Mouse (Mus musculus) gastrocnemius, postnatal 25 days (tissue): Measurements from ENCODE around the gene Fopnl. TPM values are rescaled to one million over a fixed set of nuclear protein-coding genes. Genes with fewer than 3 reads are reported as not detected.

ENCODE experiments used
- DNase-seq: peaks from one replicate; pipeline ENCODE4 v3.0.0; 2022
- total RNA-seq, 2 experiments: library from RNA; stranded (reverse); gene quantifications; 1 replicate in 1 of 2; 2 replicates in 1 of 2; pipeline ENCODE4 v1.2.3; 2021

Gene Fopnl
- total RNA-seq, 2 experiments from 2014 or later = 61.1 to 62.4 TPM

- DNase-seq = no peak
Observed at GRCm38 (mm10) chr16:14307373-14307772, 9.8 kb downstream of the Fopnl start.

DNA sequence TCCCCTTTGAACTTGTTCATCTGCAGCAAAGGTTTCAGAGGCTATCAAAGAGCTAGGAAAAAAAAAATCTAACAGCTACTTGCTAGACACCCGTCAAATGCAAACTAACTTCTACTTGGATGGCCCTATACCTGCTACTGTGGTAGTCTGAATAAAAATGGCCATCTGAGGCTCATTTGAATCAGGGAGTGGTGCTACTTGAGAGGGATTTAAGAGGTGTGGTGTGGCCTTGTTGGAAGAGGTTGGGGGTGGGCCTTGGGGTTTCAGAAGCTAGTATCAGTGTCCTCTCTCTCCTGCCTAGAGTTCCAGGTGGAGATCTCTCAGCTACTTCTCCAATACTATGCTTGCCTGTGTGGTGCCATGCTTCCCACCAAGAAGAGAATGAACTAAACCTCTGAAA is 10.8 kb downstream of the Fopnl start:
- no peak for DNase-seq

GRCm38 (mm10) chr16:14304791-14305190 is 12.4 kb downstream of the Fopnl start:
- no peak for DNase-seq

GRCm38 (mm10) chr16:14303676-14304075 is 13.5 kb downstream of the Fopnl start:
- no peak for DNase-seq

DNA sequence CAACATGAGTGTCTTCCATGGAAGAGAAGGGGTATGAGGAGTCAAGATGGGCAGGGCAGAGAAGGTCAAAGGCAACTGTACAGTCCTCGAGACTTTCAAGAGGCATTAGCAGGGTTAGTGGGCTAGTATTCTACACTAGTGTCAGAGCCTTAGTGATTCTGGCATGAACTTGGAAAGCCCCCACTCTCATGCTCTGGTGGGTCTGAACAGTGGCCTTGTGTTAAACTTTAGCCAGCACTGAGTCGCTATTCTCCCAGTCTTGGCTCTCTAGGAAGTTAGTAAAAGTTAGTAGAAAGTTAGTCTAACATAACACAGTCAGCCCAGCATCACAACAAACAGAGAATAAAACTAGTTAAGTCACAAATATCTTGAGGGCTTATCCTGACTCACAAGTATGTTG is 14.1 kb downstream of the Fopnl start:
- DNase-seq = no peak

DNA sequence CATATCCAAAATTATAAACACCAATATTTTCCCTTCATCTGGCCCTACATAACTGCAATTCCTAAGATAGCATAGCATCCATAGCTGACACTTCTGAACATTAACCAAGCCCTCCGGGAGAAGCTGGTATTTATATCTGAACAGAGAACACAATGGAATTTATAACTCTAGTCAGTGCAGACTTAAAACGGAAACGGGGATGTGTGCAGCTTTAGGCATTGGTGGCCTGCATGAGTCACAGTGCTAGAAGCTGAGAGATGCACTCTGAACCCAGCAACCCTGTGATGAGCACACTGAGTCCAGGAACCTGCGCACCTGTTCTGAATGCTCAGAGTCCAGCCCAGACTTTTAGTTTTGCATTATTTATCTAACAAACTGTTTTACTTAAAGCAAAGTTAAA is 18.7 kb downstream of the Fopnl start:
- DNase-seq = no peak

DNA sequence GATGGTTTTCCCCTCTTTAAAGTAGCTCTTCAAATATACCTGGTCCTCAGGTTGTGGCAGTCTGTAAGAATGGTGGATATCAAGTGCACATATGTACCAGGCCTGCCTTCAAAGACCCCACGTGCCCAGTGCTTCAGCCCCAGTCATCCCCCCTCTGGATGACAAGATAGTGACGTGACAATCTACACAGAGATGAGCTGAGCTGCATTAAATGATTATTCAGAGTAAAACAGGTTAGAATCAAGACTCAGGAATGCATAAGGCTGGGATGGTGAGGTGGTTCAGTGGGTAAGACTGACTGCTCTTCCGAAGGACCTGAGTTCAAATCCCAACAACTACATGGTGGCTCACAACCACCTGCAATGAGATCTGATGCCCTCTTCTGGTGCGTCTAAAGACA is 19.5 kb downstream of the Fopnl start:
- DNase-seq = no peak

GRCm38 (mm10) chr16:14297137-14297536 is 20.1 kb downstream of the Fopnl start:
- no peak for DNase-seq

GRCm38 (mm10) chr16:14296544-14297124 is 20.6 kb downstream of the Fopnl start:
- DNase-seq = no peak

GRCm38 (mm10) chr16:14295291-14295690 is 21.9 kb downstream of the Fopnl start:
- DNase-seq = no peak

DNA sequence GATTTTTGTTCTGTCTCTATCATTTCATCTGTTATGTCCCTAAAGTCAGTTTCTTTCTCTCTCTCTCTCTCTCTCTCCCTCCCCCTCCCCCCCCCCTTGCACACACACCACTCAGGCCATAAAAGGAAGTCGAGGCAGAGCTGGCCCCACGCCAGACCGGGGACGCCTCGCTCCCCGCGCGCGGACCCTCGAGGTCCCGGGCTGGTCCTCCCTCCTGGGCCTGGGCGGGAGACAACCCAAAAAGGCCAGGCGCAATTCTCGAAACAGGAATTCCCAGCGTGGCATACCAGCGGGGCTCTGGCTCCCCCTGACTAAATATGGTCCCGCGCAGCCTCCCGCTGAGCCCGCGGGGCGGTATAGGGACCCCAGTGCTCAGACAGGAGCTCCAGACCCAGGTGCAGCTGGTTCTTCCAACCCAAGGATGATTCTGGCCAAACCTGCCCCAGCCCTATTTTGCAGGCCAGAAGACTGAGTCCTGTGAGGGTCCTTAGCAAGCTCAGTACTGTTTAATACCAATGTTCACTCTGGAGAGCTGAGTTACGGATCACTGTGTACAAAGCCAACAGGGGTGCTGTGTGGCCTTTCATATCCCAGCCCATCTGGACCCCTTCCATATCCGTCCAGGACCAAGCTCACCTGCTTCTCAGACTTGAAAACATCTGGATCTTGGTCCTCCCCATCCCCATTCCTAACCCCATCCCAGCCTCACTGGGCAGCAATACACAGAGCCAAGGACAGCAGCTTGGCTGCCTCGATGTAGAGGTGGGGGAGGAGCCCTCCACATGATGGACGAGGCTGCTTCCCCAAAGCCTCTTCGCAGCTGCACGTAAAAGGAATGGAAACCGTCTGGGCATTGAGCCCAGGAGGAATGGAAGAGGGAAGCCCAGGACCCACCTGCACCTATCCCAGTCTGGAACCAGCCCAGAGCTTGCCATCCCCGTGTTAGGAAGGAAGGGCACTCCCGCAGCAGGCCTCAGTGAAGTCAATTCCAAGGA is 24.7 kb downstream of the Fopnl start:
- peak; percentile 18 for DNase-seq

GRCm38 (mm10) chr16:14291223-14291622 is 26.0 kb downstream of the Fopnl start, which contains the start of gene Myh11:
Gene Myh11, minus strand, starts transcription at chr16:14291372.
- DNase-seq = peak; percentile 66

DNA sequence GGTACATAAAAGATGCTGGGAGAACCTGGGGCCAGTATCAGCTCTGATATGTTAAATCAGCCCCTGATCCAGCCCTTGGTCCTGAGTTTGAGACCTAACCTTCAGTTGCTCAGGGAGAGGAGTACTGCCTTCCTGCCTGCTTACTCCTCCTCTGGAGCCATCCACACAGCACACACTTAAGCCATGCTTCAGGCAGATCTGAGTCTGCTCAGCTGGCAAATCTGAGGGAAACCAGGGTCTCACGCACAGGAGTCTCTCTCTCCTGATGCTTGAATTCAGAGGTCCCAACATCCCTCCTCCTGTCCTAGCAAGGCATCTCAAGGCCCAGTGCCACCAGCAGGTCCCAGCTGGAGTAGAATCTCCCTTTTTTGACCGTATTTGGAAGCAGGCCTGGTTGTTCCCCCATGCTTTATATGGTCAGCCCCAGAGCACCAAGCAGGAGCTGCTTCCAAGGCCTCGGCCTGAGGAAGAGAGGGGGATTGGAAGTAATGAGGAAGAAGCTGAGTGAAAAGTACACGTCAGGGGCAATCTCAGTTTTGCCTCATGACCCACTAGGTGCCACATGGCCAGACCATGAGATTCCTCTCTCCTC is 44.7 kb downstream of the Fopnl start:
- no peak for DNase-seq

DNA sequence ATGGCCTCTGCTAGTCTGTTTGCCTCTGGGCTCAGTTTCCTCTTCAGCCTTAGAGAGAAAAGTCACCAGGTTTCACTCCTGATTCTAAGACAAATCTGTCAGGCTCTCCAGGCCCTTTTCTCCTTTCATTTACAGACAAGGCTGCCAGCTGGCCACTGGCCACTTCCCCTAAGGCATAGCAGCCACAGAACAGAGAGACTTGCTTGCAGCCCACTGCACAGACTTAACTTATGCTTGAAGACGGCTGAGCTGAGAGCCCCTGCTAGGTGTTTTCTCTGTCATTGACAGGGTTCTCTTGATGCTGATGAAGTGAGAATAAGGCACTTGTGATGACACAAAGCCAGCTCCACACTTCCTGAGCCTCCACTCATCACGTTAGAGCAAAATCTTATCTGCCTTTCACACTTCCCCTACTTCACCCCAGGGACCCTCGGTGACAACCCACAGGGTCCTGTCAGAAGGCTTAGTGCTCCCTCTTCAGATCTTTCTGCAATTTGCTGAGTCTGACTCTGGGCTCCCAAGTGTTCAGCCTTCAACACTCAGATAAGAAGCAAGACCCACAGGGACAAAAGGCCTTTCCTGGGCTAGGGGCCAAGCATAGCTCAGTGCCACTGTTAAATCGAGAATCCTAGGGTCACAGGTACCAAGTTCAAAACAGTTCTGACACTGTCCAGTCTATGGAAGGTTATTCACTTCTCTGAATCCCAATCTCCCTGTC is 51.8 kb downstream of the Fopnl start:
- DNase-seq = no peak

DNA sequence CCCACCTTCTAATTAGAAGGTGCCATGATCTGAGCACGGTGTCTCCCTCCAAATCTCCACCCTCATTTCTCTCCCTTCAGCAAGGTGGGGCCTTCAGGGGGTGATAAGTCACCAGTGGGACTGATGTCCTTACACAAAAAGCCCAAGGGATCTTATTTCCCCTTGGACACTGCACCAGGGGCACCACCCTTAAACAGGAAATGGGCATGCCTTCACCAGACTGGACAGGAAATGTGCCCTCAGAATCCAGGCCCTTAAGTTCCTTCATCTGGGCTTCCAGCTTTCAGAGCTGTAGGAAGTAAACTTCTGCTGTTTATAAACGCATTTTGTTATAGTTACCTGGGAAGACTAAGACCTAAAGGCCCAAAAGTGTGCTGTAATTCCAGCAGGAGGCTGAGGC is 52.7 kb downstream of the Fopnl start:
- no peak for DNase-seq

GRCm38 (mm10) chr16:14263241-14263640 is 54.0 kb downstream of the Fopnl start:
- no peak for DNase-seq

GRCm38 (mm10) chr16:14262410-14262809 is 54.8 kb downstream of the Fopnl start:
- no peak for DNase-seq

DNA sequence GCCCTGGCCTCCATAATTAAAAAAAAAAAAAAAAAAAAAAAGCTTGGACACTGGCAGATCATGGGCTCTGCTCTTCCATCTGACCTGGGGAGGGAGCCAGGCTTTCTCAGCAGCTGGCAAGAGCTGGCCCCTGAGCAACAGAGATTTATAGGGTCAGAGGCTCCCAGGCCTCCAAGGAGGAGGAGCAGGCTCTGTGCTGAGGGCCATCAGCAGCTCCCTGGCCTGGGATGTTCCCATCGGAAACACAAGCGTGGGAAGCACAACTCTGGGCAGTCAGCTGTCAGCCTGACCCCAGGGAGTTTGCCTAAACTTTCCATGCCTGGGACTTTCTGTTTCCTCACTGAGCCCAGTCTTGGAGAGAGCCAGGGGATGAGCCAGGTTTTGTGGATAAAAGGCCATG is 58.3 kb downstream of the Fopnl start:
- DNase-seq = peak; percentile 85

GRCm38 (mm10) chr16:14253586-14253985 is 63.6 kb downstream of the Fopnl start:
- peak; percentile 42 for DNase-seq

DNA sequence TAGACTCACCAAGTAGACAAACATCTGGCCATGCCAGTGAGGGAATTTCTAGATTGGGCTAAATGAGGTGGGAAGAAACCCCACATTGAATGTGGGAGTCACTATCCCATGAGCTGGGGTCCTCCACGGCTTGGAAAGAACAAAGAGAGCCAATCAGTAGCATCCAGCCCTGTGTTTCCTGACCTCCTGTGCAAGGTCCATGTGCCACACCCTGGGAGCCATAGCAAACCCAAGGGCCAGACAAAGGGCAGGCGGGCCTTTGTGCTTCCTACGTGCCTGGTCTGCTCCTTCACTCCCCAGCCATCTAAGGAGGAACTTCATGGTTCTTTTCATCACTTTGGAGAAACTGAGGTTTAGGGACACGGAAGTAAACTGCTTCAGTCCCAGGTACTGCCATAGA is 64.3 kb downstream of the Fopnl start:
- DNase-seq = no peak

DNA sequence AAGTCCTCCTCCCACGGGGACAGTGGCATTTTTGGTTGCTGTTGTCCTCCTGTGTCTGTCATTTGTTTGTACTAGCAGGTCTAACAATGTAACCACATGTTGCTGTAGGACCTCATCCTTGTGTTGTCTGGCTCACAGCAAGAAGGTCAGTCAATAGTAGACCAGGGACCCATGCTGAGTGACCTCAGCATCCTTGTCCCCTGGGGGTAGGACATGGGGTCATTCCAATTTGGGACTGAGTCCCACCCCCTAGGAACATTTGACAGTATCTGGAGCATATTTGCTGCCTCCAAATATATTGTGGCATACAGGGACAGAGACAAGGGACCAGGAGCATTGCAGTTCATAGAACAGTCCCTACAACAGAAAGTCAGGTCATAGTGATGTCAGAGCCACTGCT is 67.3 kb downstream of the Fopnl start:
- peak; percentile 51 for DNase-seq
